In the genomic region with DNA sequence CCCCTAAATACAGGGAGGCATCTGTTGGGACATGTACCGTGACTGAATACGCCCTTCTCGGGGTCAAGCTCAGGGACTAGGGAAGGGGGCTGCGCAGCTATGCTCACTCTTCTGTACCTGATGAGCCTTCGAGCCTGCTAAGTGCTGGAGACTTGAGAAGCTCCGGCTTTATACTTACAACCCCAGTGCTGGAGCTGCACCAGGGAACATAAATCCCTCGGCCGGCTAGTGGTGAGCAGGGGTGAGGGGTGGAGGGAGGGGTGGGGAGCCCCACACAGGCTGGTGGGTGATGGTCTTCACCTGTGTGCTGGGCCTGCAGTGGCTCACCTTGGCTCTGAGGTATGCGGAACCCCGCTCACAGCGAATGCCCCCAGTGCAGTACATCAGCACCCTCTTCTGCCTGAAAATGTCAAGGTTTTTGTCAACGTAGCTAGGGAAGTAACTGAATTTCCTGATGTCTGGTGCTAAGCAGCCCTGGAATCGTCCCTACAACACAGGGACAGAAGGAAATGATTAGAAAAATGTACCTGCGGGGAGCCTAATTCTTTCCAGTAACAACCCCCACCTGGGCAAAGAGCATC, we compare ENCODE assay signal across 28 mouse cellular contexts. TPM values are rescaled to one million over a fixed set of nuclear protein-coding genes. Genes with fewer than 3 reads are reported as not detected.
DNase-seq lines count a peak whose midpoint lies in the region; ATAC-seq and TF ChIP-seq lines count a peak whose summit lies in the region.
"Had no signal": no experiment of that assay in that cellular context is flagged by ENCODE, and none has a peak within 500 bp of the region (broad histone marks: within the 10 kb centered on the region; RNA-seq: fewer than 3 reads in every experiment).

No protein-coding gene starts in this region.

- no peaks in the 10 kb centered on the region for H3K27me3 ChIP-seq in forebrain, postnatal 0 days (ENCODE audit: insufficient read depth, low read length)
- H3K27me3 ChIP-seq in forebrain, embryonic 12.5 days = no peaks in the 10 kb centered on the region
- H3K27me3 ChIP-seq in kidney, embryonic 15.5 days = no peaks in the 10 kb centered on the region
- H3K27me3 ChIP-seq in midbrain, embryonic 13.5 days = no peaks in the 10 kb centered on the region
- H3K27me3 ChIP-seq: forebrain, embryonic 15.5 days; heart, embryonic 13.5 days; hindbrain, embryonic 15.5 days; liver, embryonic 12.5 days; neural tube, embryonic 12.5 days had no signal

- ATAC-seq in forebrain, postnatal 0 days = no peak
- ATAC-seq in forebrain, embryonic 12.5 days (ENCODE audit: low FRiP score) = no peak
- ATAC-seq in kidney, embryonic 15.5 days (replicated peaks; ENCODE audit: low FRiP score) = peak; percentile 33; the same call in 1 of the 2 replicates
- no peak for ATAC-seq in midbrain, embryonic 13.5 days
- ATAC-seq: forebrain, embryonic 15.5 days; liver, embryonic 12.5 days; liver, postnatal 0 days had no signal

- H3K9ac ChIP-seq in forebrain, postnatal 0 days = no peak overlapping the region
- no peak overlapping the region for H3K9ac ChIP-seq in forebrain, embryonic 12.5 days
- H3K9ac ChIP-seq in kidney, embryonic 15.5 days = no peak overlapping the region
- no peak overlapping the region for H3K9ac ChIP-seq in midbrain, embryonic 13.5 days (replicated peaks)
- H3K9ac ChIP-seq: forebrain, embryonic 15.5 days; heart, embryonic 13.5 days; hindbrain, embryonic 15.5 days; liver, embryonic 12.5 days; liver, postnatal 0 days; neural tube, embryonic 12.5 days had no signal

- H3K36me3 ChIP-seq in forebrain, postnatal 0 days (ENCODE audit: insufficient read depth) = peaks cover 82% of the 10 kb centered on the region
- H3K36me3 ChIP-seq in forebrain, embryonic 12.5 days (replicated peaks) = peaks cover 96% of the 10 kb centered on the region
- peaks cover 97% of the 10 kb centered on the region for H3K36me3 ChIP-seq in kidney, embryonic 15.5 days
- peaks cover 96% of the 10 kb centered on the region for H3K36me3 ChIP-seq in midbrain, embryonic 13.5 days

- WGBS in forebrain, postnatal 0 days = 98% methylated on average over 14 of the region's 14 CpGs
- 93% methylated on average over 14 of the region's 14 CpGs for WGBS in forebrain, embryonic 12.5 days
- 75% methylated on average over 14 of the region's 14 CpGs for WGBS in kidney, embryonic 15.5 days
- 91% methylated on average over 14 of the region's 14 CpGs for WGBS in midbrain, embryonic 13.5 days

- H3K27ac ChIP-seq in forebrain, postnatal 0 days (ENCODE audit: low read depth, low read length) = no peak overlapping the region
- H3K27ac ChIP-seq in forebrain, embryonic 12.5 days = no peak overlapping the region
- no peak overlapping the region for H3K27ac ChIP-seq in kidney, embryonic 15.5 days
- no peak overlapping the region for H3K27ac ChIP-seq in cortical plate, adult 2 months (ENCODE audit: insufficient read depth, low read length)
- H3K27ac ChIP-seq in midbrain, embryonic 13.5 days = no peak overlapping the region
- H3K27ac ChIP-seq: forebrain, embryonic 15.5 days; gastrocnemius, adult 2 months; heart, adult 2 months; heart, embryonic 13.5 days; hindbrain, embryonic 15.5 days; liver, embryonic 12.5 days; neural tube, embryonic 12.5 days had no signal

- peak; percentile 55 to 77 for DNase-seq in adrenal gland, adult (ENCODE audit: inconsistent age in 2 of 2, low spot score in 1 of 2)
- DNase-seq in adrenal gland, postnatal 4 days (ENCODE audit: low spot score in 2 of 2) = no peak
- DNase-seq in forebrain, postnatal 0 days = no peak
- DNase-seq in kidney, postnatal 4 days = no peak
- DNase-seq: cerebellum, adult 18-20 months; gastrocnemius, adult 2 months; gastrocnemius, postnatal 36 days; heart, adult 2 months; heart, postnatal 10 days; kidney, postnatal 14 days; left cerebral cortex, postnatal 4 days; liver, postnatal 0 days; lung, postnatal 36 days; right cerebral cortex, postnatal 4 days; thymus, adult 2 months; thymus, postnatal 36 days had no signal

- no peak overlapping the region for H3K4me3 ChIP-seq in forebrain, postnatal 0 days (ENCODE audit: low read depth, low read length)
- H3K4me3 ChIP-seq in forebrain, embryonic 12.5 days (replicated peaks) = no peak overlapping the region
- H3K4me3 ChIP-seq in kidney, embryonic 15.5 days (replicated peaks) = no peak overlapping the region
- no peak overlapping the region for H3K4me3 ChIP-seq in cortical plate, adult 2 months (ENCODE audit: insufficient read depth, low read length)
- no peak overlapping the region for H3K4me3 ChIP-seq in midbrain, embryonic 13.5 days (replicated peaks)
- H3K4me3 ChIP-seq: forebrain, embryonic 15.5 days; gastrocnemius, adult 2 months; heart, adult 2 months; heart, embryonic 13.5 days; hindbrain, embryonic 15.5 days; liver, embryonic 12.5 days; myocyte; neural tube, embryonic 12.5 days had no signal

- 0 out of 2 replicates have a peak, but pooled peaks have one; percentile 18 for TF ChIP-seq CTCF in forebrain, postnatal 0 days (IDR thresholded peaks at IDR 0.05; ENCODE audit: low read depth)
- peak; percentile 21 for TF ChIP-seq CTCF in cortical plate, adult 2 months (IDR thresholded peaks at IDR 0.05; ENCODE audit: extremely low read depth, insufficient read depth, low read length)

- no peak for TF ChIP-seq POLR2A in cortical plate, adult 2 months (IDR thresholded peaks at IDR 0.05; ENCODE audit: extremely low read depth, insufficient read depth, low read length)

- no peaks in the 10 kb centered on the region for H3K9me3 ChIP-seq in forebrain, postnatal 0 days (ENCODE audit: low read length)
- no peaks in the 10 kb centered on the region for H3K9me3 ChIP-seq in forebrain, embryonic 12.5 days
- H3K9me3 ChIP-seq in kidney, embryonic 15.5 days (replicated peaks) = no peaks in the 10 kb centered on the region
- no peaks in the 10 kb centered on the region for H3K9me3 ChIP-seq in midbrain, embryonic 13.5 days
- H3K9me3 ChIP-seq: forebrain, embryonic 15.5 days; G1E; heart, embryonic 13.5 days; hindbrain, embryonic 15.5 days; liver, embryonic 12.5 days; neural tube, embryonic 12.5 days had no signal

- H3K4me1 ChIP-seq in forebrain, postnatal 0 days (ENCODE audit: insufficient read depth) = no peaks in the 10 kb centered on the region
- no peaks in the 10 kb centered on the region for H3K4me1 ChIP-seq in forebrain, embryonic 12.5 days
- H3K4me1 ChIP-seq in kidney, embryonic 15.5 days = no peaks in the 10 kb centered on the region
- no peaks in the 10 kb centered on the region for H3K4me1 ChIP-seq in cortical plate, adult 2 months (ENCODE audit: control insufficient read depth, insufficient read depth, low read length)
- no peaks in the 10 kb centered on the region for H3K4me1 ChIP-seq in midbrain, embryonic 13.5 days (replicated peaks)
- H3K4me1 ChIP-seq: forebrain, embryonic 15.5 days; hindbrain, embryonic 15.5 days; liver, embryonic 12.5 days; neural tube, embryonic 12.5 days had no signal

- no peak overlapping the region for H3K4me2 ChIP-seq in forebrain, postnatal 0 days (ENCODE audit: low read depth)
- no peak overlapping the region for H3K4me2 ChIP-seq in forebrain, embryonic 12.5 days
- no peak overlapping the region for H3K4me2 ChIP-seq in kidney, embryonic 15.5 days
- H3K4me2 ChIP-seq in midbrain, embryonic 13.5 days (replicated peaks) = no peak overlapping the region
- H3K4me2 ChIP-seq: forebrain, embryonic 15.5 days; heart, embryonic 13.5 days; hindbrain, embryonic 15.5 days; liver, embryonic 12.5 days; midbrain, embryonic 11.5 days; neural tube, embryonic 12.5 days had no signal

RNA-seq across cellular contexts. Expression of a gene that starts 18.8 kb away (rescaled TPM):
- 10 to 100 TPM; 48.1 to 52.9 TPM for total RNA-seq in adrenal gland, postnatal 4 days (2021)
- total RNA-seq in forebrain, postnatal 0 days (2014; rRNA removed) = 48.9 and 56.1 TPM in 2 replicates
- 58.7 and 58.9 TPM in 2 replicates for polyA plus RNA-seq in forebrain, postnatal 0 days (2015; fragmentation: Nextera tagmentation; extraction: Ambion mirVana)
- polyA plus RNA-seq in forebrain, embryonic 12.5 days (2016; fragmentation: Nextera tagmentation; extraction: Ambion mirVana) = 129 and 137 TPM in 2 replicates
- polyA plus RNA-seq in kidney, embryonic 15.5 days (2015; fragmentation: Nextera tagmentation; extraction: Ambion mirVana) = 85.7 and 88.3 TPM in 2 replicates
- 52.6 and 58.9 TPM in 2 replicates for polyA plus RNA-seq in cortical plate, adult 2 months (2012; rRNA removed)
- 97.4 and 98.3 TPM in 2 replicates for polyA plus RNA-seq in midbrain, embryonic 13.5 days (2015; fragmentation: Nextera tagmentation; extraction: Ambion mirVana)

RNA-seq across cellular contexts. Expression of a gene that starts 18.9 kb away (rescaled TPM):
- 10 to 100 TPM; 31.4 to 38.5 TPM for total RNA-seq in adrenal gland, postnatal 4 days (2021)
- total RNA-seq in forebrain, postnatal 0 days (2014; rRNA removed) = 27.4 and 31.4 TPM in 2 replicates
- 12.3 and 19.3 TPM in 2 replicates for polyA plus RNA-seq in forebrain, postnatal 0 days (2015; fragmentation: Nextera tagmentation; extraction: Ambion mirVana)
- 56.1 and 60.6 TPM in 2 replicates for polyA plus RNA-seq in forebrain, embryonic 12.5 days (2016; fragmentation: Nextera tagmentation; extraction: Ambion mirVana)
- polyA plus RNA-seq in kidney, embryonic 15.5 days (2015; fragmentation: Nextera tagmentation; extraction: Ambion mirVana) = 53.7 and 55.6 TPM in 2 replicates
- polyA plus RNA-seq in cortical plate, adult 2 months (2012; rRNA removed) = 13.7 and 14.7 TPM in 2 replicates
- polyA plus RNA-seq in midbrain, embryonic 13.5 days (2015; fragmentation: Nextera tagmentation; extraction: Ambion mirVana) = 44.1 and 47.4 TPM in 2 replicates

Comparison
In these comparisons a context has a peak if more than half of its experiments do, and no peak if none do; other contexts are left out.
1. DNase-seq: peak in adrenal gland, adult (2 of 2); none in adrenal gland, postnatal 4 days (0 of 2), forebrain, postnatal 0 days (single experiment) and kidney, postnatal 4 days (0 of 2).